Mouse (Mus musculus): ENCODE measurements around the gene Ssbp3.

The Ssbp3 gene

DNA sequence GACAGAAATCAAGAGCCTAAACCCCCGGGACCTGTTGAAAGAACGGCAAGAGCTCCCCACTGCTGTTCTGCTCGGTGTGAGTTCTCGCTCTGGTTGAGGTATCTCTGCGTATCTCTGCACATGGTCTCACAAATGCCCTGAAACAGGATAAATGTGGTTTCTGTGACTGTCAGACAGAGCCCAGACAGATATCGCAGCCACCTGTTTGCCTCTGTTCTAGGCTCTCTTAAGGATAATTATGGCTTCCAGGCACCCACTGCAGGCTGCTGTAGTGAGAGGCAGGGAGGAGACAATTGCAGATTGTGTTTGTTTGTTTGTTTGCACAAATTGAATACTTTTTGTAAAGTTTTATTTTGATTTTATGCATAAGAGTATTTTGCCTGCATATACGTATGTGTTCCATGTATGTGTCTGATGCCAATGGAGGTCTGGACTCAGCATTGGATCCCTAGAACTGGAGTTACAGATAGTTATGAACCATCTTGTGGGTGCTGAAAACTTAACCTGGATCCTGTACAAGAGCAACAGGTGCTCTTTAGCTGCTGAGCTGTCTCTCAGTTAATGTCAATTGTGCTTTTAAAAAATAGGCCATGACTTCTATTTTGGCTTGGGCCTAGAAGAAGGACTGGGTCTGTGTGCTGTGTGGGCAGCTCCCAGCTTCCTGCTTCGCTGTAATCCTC, 101.0 kb downstream of the Ssbp3 start:
- no peak for DNase-seq (ENCODE audit: low spot score)

DNA sequence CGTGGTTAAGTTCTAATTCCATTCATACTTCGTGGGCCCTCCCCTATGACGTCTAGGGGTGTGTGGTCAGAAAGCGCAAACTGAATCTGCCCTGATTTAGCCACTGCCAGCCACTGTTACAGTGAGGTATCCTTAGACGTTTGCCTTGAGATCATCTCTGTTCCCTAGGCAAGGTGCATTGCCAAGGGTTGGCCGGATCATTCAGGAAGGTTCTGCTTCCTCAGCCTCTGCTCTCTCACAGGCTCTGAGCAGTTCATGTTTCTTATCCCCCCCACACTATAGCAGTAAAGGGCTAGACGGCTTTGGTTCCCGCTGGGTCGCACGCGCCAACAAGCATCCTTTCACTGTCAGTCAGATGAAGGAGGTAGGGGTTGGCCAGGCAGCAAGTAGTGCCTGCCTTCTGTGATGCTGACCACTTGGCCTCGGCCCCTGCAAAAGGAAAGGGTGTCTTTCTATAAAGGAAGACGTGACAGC, 101.5 kb downstream of the Ssbp3 start:
- DNase-seq (ENCODE audit: low spot score), result no peak

DNA sequence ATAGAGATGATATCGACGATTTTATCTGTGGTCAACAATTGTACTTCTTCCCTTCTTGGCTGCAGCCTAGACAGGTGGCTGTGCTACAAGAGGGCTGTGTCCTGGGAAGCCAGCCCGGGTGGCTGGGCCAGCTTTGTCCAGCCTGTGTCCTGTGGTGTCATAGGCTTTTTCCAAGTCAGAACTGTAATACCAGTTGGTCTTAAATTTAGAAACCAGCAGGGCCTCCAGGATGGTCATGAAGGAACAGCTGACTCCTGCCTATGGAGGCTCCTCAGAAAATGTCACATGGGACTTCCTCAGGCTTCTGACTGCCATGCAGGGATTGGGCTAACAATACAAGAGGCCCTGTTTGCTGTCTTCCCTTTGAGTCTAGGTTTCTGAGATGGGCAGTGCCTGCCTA, 102.1 kb downstream of the Ssbp3 start:
- no peak for DNase-seq (ENCODE audit: low spot score)

DNA sequence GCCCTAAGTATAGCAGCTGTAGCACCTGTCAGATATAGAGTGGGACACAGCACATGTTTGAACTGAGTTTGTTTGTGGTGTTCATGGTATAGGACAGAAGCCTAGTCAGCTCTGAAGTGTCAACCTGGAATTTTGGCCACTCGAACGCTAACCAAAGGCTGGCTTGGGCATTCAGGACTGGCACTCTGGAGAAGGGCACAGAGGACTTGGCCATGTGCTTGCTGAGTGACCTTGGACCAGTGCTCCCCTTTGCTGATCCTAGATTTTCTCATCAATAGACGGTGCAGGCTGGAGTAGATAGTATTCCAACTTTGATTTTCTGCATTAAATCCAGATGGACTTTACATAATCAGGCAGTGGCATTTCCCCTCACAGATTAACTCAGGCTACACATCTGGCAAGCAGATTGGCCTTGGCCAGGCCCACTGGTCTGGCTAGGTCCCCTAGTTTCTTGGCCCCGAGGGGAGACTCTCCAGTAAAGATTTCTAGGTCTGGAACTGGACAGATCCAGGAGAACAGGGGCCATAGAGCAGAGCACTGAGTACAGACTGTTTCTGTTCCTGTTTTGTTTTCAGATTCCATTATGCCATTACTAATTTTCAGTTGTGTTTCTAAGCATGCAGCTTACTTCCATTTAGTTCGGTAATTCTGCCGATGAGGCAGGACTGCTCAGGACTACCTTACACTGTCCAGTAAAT, 102.8 kb downstream of the Ssbp3 start:
- DNase-seq (ENCODE audit: low spot score), result no peak

DNA sequence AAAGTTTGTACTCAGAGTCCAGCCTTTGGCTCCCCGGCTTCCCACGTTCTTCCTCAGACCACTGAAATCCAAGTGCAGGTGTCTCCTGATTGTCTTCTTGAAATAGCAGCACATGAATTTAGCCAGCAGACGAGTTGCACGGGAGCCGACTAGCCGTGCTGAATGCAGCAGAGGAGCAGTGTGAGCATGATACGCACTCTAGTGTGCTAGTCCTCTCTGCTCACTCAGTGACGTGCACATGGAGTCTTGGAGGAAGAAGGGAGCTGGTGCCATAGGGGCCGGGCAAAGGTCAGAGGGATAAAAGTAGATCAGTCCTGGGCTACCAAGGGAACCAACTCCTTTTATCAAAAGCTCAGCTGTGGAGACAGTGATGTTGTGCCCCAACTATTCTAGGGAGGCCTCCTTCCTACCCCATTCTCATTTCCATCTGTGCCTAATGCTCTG, 103.3 kb downstream of the Ssbp3 start:
- no peak for DNase-seq (ENCODE audit: low spot score)

DNA sequence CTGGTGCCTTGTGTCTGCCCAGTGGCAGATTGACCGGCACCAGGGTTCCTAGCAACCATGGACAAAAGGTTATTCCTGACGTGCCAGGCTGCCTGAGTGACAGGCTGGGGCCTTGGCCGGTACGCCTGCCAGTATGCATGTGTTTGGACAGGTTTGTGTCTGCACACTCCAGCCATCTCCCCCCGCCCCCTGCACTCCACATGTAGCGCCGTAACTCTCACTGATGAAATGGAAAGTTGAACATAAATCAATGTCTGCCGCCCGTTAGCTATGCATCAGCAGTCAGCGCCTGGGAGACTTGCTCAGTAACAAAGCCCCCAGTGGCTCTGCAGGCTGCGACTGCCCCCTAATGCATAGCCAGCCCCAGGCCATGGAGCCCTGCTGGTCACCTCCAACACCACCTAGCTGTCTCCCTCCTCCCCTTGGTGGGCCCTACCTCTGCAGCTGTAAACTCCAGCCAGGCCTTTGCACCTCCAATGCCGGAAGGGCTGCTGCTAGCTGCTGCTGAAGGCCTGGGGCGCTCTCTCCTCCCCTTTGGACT, 105.5 kb downstream of the Ssbp3 start:
- DNase-seq (ENCODE audit: low spot score), result peak; percentile 71

DNA sequence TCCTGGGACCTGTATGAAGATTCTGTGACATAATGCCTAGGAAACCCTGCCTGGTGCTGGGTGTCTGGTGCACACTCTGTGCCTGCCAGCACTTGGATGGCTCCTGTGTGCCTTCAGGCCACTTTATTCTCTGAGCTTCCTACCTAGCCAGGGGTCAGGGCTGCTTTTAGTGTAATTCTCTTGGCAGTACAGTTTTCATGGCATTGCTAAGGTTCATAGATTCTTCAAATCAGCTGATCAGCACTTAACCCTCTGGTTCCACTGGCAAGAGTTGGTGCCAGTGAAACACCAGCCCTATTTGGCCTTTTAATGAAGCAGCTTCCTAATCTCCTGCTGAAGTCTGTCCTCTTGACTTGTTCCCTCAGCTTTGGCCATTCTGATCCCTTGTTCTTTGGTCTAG, 106.8 kb downstream of the Ssbp3 start:
- DNase-seq (ENCODE audit: low spot score), result no peak

DNA sequence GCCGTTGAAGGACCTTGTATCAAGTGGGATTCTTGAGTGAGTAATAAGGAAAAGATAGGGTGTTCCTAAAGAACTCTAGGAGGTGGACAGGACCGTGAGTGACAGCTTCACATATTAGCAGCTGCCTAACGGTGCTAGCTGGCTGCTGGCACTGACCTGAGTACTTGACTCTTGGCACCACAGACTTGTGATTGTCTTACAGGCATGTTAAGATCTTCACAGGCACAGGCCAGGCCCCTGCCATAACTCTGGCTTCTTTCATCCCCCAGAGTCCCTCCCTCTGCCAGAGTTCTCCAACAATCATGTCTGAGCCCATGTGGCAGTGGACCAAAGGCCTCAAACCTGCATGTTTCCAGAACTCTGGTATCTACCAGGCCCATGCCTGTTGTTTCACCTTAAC, 108.0 kb downstream of the Ssbp3 start:
- DNase-seq (ENCODE audit: low spot score), result no peak

DNA sequence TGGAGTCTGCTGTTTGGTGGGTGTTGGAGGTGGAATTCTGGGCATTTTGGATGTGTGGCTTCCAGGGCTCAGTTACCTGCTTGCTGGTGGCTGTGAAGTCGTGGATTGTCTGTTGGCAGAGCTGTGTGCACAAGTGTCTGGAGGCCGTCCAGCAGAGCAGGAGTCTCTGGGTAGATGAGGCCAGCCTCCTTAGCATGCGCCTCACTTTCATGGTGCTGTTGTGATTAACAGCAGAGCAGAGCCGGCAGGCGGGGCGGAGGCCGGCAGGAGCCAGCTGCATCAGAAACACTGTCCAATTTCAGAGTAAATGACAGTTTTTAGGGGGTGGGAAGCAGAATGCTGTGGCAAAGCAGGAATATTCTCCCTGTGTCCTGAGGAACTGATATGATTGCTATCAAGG, 108.5 kb downstream of the Ssbp3 start:
- DNase-seq (ENCODE audit: low spot score), result no peak

DNA sequence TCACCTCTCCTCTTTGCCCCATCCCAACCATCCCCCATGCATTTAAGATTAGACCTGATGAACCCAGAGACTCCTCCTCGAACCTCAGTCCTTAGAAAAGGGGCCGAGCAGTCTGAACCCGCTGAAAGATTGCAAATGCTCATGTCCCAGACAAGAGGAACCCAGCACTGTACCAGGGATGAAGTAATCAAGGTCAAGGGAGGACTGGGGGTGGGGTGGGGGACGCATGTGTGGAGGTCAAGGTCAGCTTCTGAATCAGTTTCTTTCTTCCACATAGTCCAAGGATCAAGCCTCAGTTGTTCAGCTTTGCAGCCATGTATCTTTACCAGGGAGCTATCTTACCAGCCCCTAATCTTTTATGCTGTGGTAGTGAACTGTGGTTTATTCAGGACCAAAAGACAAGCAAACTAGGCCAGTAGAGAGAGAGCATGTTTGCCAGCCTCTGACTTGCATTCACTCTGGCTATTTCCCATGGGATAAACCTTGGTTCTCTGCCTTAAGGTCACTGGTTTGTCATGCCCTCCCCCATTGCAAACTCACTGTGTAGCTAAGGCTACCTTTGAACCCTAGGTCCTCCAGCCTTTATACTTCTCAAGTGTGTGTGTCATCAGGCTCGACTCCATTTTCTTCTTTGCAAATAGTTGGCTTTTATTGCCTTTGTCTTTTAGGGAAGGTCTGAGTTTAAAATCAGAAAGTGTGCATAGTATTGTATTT, 109.9 kb downstream of the Ssbp3 start:
- DNase-seq (ENCODE audit: low spot score), result no peak

DNA sequence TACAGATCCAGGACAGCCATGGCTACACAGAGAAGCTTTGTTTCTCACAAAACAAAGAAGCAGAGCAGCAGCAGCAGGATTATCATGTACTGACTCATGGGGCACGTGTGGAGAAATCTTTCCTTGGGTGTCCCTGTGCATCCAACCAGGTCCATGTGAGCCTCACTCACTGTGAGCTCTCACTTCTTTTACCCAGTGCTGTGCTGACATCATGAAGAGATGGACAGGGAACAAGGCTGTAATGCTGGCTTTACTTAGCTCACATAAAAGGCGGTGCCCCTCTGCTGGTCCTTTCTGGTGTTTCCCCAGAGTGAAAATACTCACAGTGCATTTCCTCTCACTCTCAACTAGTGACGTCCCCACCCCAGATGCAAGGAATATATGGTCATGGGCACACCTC, 111.0 kb downstream of the Ssbp3 start:
- no peak for DNase-seq (ENCODE audit: low spot score)

DNA sequence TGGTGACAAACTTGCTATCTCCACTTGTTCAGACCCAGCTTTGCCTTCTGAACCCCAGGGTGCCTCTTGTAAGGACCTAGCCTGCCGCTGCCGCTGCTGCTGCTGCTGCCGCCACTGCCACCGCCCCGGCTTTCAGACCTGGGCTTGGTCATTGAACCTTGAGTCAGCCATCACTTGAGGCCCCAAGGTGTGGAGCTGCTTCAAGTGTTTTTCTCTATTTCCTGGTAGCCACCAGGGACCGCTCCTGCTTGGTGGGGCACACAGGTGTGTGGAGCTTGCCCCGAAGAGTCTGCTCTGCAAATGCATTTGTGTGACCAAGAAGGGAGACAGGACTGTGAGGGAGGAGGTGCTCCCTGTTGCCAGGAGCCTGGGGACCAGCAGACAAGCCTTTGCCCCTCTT, 114.4 kb downstream of the Ssbp3 start:
- no peak for DNase-seq (ENCODE audit: low spot score)

DNA sequence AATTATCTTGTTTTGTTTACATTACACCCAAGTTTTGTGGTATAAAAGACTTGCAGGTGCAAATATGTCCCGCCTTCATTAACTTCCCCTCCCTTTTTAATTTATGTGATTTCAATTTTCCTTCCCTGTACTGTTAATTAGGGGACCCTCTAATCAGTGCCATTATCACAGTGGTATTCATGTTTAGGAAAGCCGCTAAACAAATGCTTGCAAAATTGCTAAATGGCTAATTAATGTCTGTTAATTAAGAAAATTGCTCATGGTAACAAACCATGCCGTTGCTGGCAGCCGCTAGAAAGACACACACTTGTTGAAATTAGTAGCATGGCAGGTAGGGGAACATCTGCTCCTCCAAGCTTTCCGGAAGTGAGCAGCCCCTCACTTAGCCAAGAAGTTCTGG, 114.9 kb downstream of the Ssbp3 start:
- no peak for DNase-seq (ENCODE audit: low spot score)

DNA sequence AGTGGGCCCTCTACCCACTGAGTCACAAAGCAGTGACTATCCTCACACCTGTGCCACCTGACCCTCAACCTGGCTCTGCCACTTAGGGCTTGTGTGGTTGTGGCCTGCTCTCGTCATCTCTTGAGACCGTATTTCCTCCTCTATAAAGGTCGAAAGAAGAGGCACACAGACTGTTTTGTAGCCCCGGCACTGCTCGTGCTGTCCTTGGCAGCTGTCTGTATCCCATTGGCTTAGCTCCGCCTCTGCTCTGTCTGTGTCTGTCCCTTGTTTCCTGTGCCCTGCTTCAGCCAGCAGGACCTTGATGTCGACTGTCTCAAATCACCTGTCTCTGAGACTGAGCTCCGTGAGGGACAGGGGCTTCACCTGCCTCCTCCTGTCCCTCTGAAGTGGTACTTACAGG, 116.0 kb downstream of the Ssbp3 start:
- no peak for DNase-seq (ENCODE audit: low spot score)

DNA sequence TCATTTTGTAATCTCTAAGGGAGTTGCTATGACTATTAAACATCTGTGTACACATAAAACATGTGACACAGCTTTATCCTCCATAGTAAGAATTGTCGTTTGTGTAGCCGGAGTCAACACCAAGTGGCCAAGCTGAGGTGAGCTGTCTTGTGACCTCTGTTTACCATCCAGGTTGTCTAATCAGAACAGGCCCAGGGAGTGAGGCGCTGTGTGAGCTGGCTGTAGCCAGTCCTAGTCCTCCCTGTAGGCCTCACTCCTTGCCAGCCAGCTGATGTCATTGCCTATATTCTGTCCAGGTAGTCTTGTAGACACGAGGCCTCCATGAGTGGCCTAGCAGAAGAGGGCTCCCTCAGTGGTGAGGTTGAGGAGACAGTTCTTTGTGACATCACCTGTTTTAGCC, 125.2 kb downstream of the Ssbp3 start:
- no peak for DNase-seq (ENCODE audit: low spot score)

DNA sequence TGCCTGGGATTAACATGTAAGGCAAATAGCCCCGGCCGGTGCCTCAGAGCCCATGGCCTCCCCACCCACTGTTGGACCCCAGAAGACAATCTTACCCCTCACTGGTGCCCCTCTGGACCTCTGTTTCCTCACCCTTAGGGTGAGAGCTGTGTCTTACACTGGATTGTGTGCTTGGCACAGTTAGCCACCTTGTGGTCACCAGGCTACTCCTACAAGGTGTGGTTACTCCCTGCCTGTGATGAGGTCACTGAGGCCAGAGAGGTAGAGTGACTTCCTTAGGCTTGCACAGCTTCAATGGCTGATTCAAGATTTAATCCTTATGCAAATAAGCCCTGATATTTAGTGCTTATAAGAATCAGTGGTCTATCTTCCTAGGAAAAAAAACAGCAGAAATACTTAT, 126.5 kb downstream of the Ssbp3 start:
- no peak for DNase-seq (ENCODE audit: low spot score)

DNA sequence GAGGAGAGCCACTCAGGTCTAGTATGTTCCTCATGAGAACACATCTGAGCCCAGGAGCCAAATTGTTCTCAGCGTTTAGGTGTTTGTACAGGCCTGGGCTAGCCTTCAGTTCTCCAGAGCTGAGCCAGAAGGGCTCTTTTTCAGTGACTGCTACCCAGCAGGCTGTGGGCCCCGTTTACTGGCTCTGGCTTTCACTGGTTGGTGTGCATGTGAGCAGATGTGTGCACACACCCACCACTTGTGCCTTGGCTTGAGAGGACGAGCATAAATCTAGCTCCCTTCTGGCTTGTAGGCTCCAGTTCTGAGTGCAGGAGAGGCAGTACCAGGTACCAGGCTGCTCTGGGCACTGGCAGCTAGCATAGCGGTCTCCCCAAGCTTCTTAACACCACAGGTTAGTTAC, 127.8 kb downstream of the Ssbp3 start:
- DNase-seq (ENCODE audit: low spot score), result no peak

DNA sequence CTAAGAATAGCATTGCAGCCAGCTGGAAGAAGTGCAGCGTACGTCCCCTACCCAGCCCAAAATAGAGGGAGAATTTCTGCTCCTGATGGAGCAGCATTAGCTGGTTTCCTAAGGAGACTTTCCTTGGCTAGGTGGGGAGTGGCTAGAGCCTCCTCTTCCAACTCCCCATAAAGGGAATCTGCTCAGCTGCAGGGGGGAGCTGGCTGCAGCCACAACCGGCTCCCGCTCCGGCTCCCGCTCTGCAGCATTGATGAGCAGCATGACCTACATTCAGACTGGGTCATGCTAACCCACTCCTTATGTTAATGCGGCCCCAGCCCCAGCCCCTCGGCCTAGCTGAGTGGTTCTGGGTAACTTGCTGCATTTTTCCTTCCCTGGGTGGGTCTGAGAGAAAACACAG, 128.8 kb downstream of the Ssbp3 start:
- peak; percentile 73 for DNase-seq (ENCODE audit: low spot score)

DNA sequence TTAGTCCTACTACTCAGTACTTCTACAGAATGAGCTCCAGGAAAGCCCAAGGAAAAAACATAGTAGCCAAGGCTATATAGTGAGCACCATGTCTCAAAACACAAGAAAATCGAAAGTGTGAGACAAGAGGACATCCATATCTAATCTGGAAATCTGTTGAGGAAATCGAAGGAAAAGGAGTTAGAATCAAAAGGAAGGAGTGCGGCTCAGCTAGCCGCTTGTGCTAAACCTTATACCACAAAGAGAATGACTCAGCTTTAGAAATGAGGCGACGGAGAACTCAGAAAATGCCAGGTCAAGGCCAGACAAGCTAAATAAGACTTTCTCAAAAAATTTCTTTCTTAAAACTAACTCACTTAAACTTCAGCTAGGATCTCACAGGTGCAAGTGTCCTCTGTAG, 131.8 kb downstream of the Ssbp3 start:
- DNase-seq (ENCODE audit: low spot score), result no peak

DNA sequence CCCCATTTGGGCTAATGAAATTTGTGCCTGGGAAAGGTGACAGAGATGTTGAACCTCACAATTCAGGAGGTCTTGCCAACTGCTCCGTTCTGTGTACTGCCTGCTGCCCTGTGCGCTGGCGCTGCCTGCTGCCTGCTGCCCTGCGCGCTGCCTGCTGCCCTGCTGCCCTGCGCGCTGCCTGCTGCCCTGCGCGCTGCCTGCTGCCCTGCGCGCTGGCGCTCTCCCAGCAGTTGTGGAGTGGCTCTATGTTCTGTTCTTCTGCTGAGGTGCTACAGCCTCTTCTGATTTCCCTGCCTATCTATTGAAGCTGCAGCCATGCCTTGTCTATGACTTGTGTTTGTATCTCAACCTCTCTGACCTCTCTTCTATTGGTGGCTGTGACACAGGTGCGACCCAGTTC, 134.7 kb downstream of the Ssbp3 start:
- no peak for DNase-seq (ENCODE audit: low spot score)

DNA sequence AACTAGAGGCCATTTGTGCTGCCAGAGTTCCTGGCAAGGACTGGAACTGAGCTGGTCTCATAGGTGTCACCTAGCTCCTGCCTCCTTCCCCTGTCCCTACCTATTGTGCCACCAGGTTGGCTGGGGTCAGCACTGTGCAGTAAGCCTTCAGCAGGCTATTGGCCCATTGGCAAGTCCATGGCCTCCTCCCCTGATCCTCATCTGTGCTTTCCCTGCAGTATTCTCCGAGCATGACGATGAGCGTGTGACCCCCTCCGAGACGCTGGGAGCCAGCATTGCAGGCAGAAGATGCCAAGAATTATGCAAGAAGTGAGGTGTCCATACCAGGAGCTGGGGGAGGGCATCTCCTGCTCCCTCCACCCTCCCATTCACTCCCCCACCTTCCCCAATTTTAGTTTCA, 137.3 kb downstream of the Ssbp3 start:
- no peak for DNase-seq (ENCODE audit: low spot score)

DNA sequence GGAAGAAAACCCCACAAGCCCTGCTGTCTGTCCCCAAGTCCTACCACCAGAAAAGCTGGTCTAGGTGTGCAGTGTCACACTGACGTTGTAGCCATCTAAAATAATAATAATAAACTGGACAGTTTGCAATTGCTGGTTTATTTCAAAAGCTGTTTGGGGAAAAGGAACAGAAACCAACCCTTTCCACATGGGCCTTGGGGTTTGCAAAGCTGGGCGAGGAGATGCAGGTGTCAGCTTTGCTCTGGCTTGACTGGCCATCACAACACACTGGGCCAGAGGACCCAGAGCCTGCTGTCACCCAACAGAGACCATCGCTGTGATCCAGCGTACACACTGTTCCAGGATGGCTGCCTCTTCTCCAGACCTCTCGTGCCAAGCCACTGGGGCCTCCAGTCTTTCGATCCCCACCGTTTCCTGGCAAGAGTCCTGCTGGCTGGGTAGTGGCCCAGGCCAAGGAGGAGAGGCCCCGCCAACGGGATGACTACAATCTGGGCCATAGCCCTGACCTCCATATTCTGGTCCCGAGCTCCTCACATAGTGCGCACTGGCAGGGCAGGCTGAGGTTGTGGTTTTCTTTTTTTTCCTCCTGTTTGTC, 138.2 kb downstream of the Ssbp3 start:
- DNase-seq (ENCODE audit: low spot score), result no peak

DNA sequence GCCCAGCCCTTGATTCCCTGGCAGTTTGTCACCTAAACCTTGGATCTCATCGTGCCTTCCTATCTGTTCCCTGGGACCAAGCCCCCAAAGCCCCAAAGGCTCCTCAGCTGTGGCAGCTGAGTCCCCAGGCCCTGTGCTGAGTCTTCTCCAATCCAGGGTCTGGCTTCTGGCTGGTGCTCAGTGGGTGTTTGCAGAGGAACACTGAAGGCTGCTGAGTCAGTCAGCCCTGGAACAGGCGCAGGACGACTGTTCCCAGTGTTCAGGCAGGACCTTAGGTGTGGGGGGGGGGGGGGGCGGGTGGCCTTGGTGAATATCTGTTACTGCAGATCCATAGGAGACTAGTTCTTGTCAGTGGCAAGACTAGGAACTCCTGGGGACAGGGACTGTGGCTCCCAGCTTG, 141.4 kb downstream of the Ssbp3 start:
- no peak for DNase-seq (ENCODE audit: low spot score)

All from retina, embryonic 14.5 days (tissue).